Mouse (Mus musculus) lung, embryonic 16.5 days (tissue): Measurements from ENCODE around the gene Serac1. TPM values are rescaled to one million over a fixed set of nuclear protein-coding genes. Genes with fewer than 3 reads are reported as not detected.
A peak's percentile ranks its signal among the peaks of the same experiment; 100 is the strongest.

Experiments used
- ATAC-seq: fragments of 200-750 bp; cut with Nextera tagmentation; 2 replicates; pipeline ENCODE4 v1.8.0; 2017; ENCODE audit warnings: low read depth, mild to moderate bottlenecking, moderate library complexity
- H3K27ac ChIP-seq: fragments of 300-500 bp; sonication (generic); 2 replicates; pipeline ENCODE4 v1.5.1; 2014; ENCODE audit warnings: mild to moderate bottlenecking, control low read depth, low read length
- H3K27me3 ChIP-seq: fragments of 300-500 bp; sonication (generic); 2 replicates; pipeline ENCODE4 v1.6.1; 2014; ENCODE audit warnings: low read depth, low read length, mixed read lengths; ENCODE audit not compliant: control insufficient read depth, insufficient read depth
- H3K36me3 ChIP-seq: fragments of 300-500 bp; sonication (generic); 2 replicates; pipeline ENCODE4 v1.6.1; 2014; ENCODE audit warnings: low read length; ENCODE audit not compliant: control insufficient read depth, insufficient read depth
- H3K4me1 ChIP-seq: fragments of 300-500 bp; sonication (generic); replicated peaks from 2 replicates; pipeline ENCODE4 v1.6.1; 2014; ENCODE audit warnings: low read length, mixed read lengths; ENCODE audit not compliant: control insufficient read depth, insufficient read depth
- H3K4me2 ChIP-seq: fragments of 300-500 bp; sonication (generic); 2 replicates; pipeline ENCODE4 v1.6.1; 2014; ENCODE audit warnings: low read depth, low read length, control low read depth
- H3K4me3 ChIP-seq: fragments of 300-500 bp; sonication (generic); 2 replicates; pipeline ENCODE4 v1.5.1; 2014; ENCODE audit warnings: mild to moderate bottlenecking, low read length, control low read depth
- H3K9ac ChIP-seq: fragments of 300-500 bp; sonication (generic); 2 replicates; pipeline ENCODE4 v1.6.1; 2014; ENCODE audit warnings: low read length, control low read depth
- H3K9me3 ChIP-seq: fragments of 300-500 bp; sonication (generic); 2 replicates; pipeline ENCODE4 v1.6.1; 2016; ENCODE audit warnings: low read length; ENCODE audit not compliant: control insufficient read depth
- WGBS: fragments of 180-500 bp; shearing (Covaris S2); extraction: QIAGEN DNeasy Blood & Tissue Kit; methylation state at CpG from one replicate; pipeline ENCODE4 v1.1.7; 2014; 5-methylcytosine and 5-hydroxymethylcytosine counted together
- polyA plus RNA-seq: library from polyadenylated mRNA; unstranded; fragments of >200 nt; fragmentation: Nextera tagmentation; extraction: Ambion mirVana; gene quantifications from 2 replicates; pipeline ENCODE4 v1.2.1, GENCODE M21; 2015

The Serac1 gene
- polyA plus RNA-seq, 1 experiment from 2014 or later = 4.4 TPM

GRCm38 (mm10) chr17:6016213-6016780 lies 63.2 kb downstream of the Serac1 start:
- 42% methylated on average over 7 of the region's 7 CpGs for WGBS
- H3K27ac ChIP-seq = peak overlapping the region; percentile 40

GRCm38 (mm10) chr17:6014985-6015384 lies 64.6 kb downstream of the Serac1 start:
- Histone ChIP-seq H3K36me3 (no peaks in the 10 kb centered on the region), H3K27me3 (no peaks in the 10 kb centered on the region), H3K9me3 (no peaks in the 10 kb centered on the region), H3K4me1 (peaks cover 10% of the 10 kb centered on the region), H3K4me3 (no peak overlapping the region), H3K9ac (no peak overlapping the region), H3K27ac (no peak overlapping the region), H3K4me2 (no peak overlapping the region)
- ATAC-seq = no peak
- 80% methylated on average over 4 of the region's 4 CpGs for WGBS

More at GRCm38 (mm10) chr17:6016213-6016780, 63.2 kb downstream of the Serac1 start:
- Histone ChIP-seq H3K4me3 (no peak overlapping the region), H3K9ac (no peak overlapping the region), H3K9me3 (no peaks in the 10 kb centered on the region), H3K4me2 (no peak overlapping the region), H3K27me3 (no peaks in the 10 kb centered on the region), H3K4me1 (peaks cover 10% of the 10 kb centered on the region), H3K36me3 (no peaks in the 10 kb centered on the region)
- ATAC-seq = peak; percentile 84

GRCm38 (mm10) chr17:6013079-6013478 lies 66.5 kb downstream of the Serac1 start:
- Histone ChIP-seq H3K4me1 (peaks cover 18% of the 10 kb centered on the region), H3K27me3 (no peaks in the 10 kb centered on the region), H3K4me3 (no peak overlapping the region), H3K4me2 (no peak overlapping the region), H3K9ac (no peak overlapping the region), H3K27ac (no peak overlapping the region), H3K9me3 (no peaks in the 10 kb centered on the region), H3K36me3 (no peaks in the 10 kb centered on the region)
- 71% methylated on average over 4 of the region's 4 CpGs for WGBS
- no peak for ATAC-seq

- no peaks in the 10 kb centered on the region for H3K27me3 ChIP-seq
- H3K4me3 ChIP-seq = no peak overlapping the region
- no peak for ATAC-seq
- 87% methylated on average over 4 of the region's 4 CpGs for WGBS
- H3K4me2 ChIP-seq = no peak overlapping the region
- H3K27ac ChIP-seq = no peak overlapping the region
- no peak overlapping the region for H3K9ac ChIP-seq
- peaks cover 34% of the 10 kb centered on the region for H3K4me1 ChIP-seq
- H3K36me3 ChIP-seq = no peaks in the 10 kb centered on the region
- H3K9me3 ChIP-seq = no peaks in the 10 kb centered on the region
These were observed 69.9 kb downstream of the Serac1 start for GRCm38 (mm10) chr17:6009606-6010005.

- WGBS = 59% methylated on average over 11 of the region's 11 CpGs
- ATAC-seq = no peak
- Histone ChIP-seq H3K9ac (no peak overlapping the region), H3K9me3 (no peaks in the 10 kb centered on the region), H3K36me3 (no peaks in the 10 kb centered on the region), H3K4me3 (no peak overlapping the region), H3K4me2 (no peak overlapping the region), H3K4me1 (peaks cover 34% of the 10 kb centered on the region), H3K27ac (peak overlapping the region; percentile 27; the same call in 1 of the 2 replicates), H3K27me3 (no peaks in the 10 kb centered on the region)
These were observed 71.0 kb downstream of the Serac1 start for GRCm38 (mm10) chr17:6008590-6008989.

GRCm38 (mm10) chr17:6007902-6008301 lies 71.6 kb downstream of the Serac1 start:
- Histone ChIP-seq H3K9ac (no peak overlapping the region), H3K9me3 (no peaks in the 10 kb centered on the region), H3K27me3 (no peaks in the 10 kb centered on the region), H3K4me2 (no peak overlapping the region), H3K36me3 (no peaks in the 10 kb centered on the region), H3K4me1 (peaks cover 34% of the 10 kb centered on the region), H3K4me3 (no peak overlapping the region), H3K27ac (peak overlapping the region; percentile 18; the same call in 1 of the 2 replicates)
- WGBS = 75% methylated on average over 9 of the region's 9 CpGs
- no peak for ATAC-seq

GRCm38 (mm10) chr17:6007101-6007780 lies 72.3 kb downstream of the Serac1 start:
- 0 out of 2 replicates have a peak overlapping the region, but pooled peaks have one; percentile 13 for H3K27ac ChIP-seq

GRCm38 (mm10) chr17:6005638-6006471 lies 73.7 kb downstream of the Serac1 start:
- ATAC-seq = peak; percentile 89
- no peak overlapping the region for H3K4me3 ChIP-seq
- peak overlapping the region; percentile 16; the same call in 1 of the 2 replicates for H3K9ac ChIP-seq
- peaks cover 34% of the 10 kb centered on the region for H3K4me1 ChIP-seq
- peak overlapping the region; percentile 95 for H3K27ac ChIP-seq
- H3K36me3 ChIP-seq = no peaks in the 10 kb centered on the region
- H3K27me3 ChIP-seq = no peaks in the 10 kb centered on the region
- peak overlapping the region; percentile 28 for H3K4me2 ChIP-seq
- no peaks in the 10 kb centered on the region for H3K9me3 ChIP-seq
- 12% methylated on average over 14 of the region's 14 CpGs for WGBS

More at GRCm38 (mm10) chr17:6007101-6007780, 72.3 kb downstream of the Serac1 start:
- no peaks in the 10 kb centered on the region for H3K27me3 ChIP-seq
- H3K4me3 ChIP-seq = no peak overlapping the region
- no peaks in the 10 kb centered on the region for H3K36me3 ChIP-seq
- no peak overlapping the region for H3K4me2 ChIP-seq
- H3K4me1 ChIP-seq = peaks cover 34% of the 10 kb centered on the region
- ATAC-seq = no peak
- WGBS = 77% methylated on average over 5 of the region's 5 CpGs
- 0 out of 2 replicates have a peak overlapping the region, but pooled peaks have one; percentile 4 for H3K9ac ChIP-seq
- no peaks in the 10 kb centered on the region for H3K9me3 ChIP-seq

GRCm38 (mm10) chr17:6005246-6005637 lies 74.3 kb downstream of the Serac1 start:
- Histone ChIP-seq H3K9ac (peak overlapping the region; percentile 16; the same call in 1 of the 2 replicates), H3K36me3 (no peaks in the 10 kb centered on the region), H3K27me3 (no peaks in the 10 kb centered on the region), H3K9me3 (no peaks in the 10 kb centered on the region), H3K27ac (peak overlapping the region; percentile 95), H3K4me2 (peak overlapping the region; percentile 6), H3K4me1 (peaks cover 34% of the 10 kb centered on the region), H3K4me3 (no peak overlapping the region)
- WGBS = 13% methylated on average over 13 of the region's 14 CpGs
- ATAC-seq = peak; percentile 82
